Mouse (Mus musculus) spleen, embryonic (tissue): ENCODE measurements around the gene Tmem202.

Experiments used
- CTCF ChIA-PET: fragments of 350-600 bp; sonication (Branson Sonifier 250); formaldehyde crosslinking; loops from one replicate; lab custom pipeline; 2022; lab: Charles Lee

The Tmem202 gene

GRCm38 (mm10) chr9:59539441-59540137 is at the start of gene Tmem202, which contains the start of gene Hexa:
Gene Tmem202, minus strand, starts transcription at chr9:59539847.
Gene Hexa, plus strand, starts transcription at chr9:59539540.
- CTCF ChIA-PET, result no interaction called here

- CTCF ChIA-PET, result interaction anchor here (0.6 kb wide), 1 partner anchor 14 kb away, joined by 4 read pairs; no protein-coding TSS in a partner anchor
Observed at GRCm38 (mm10) chr9:59588710-59589671, 49.3 kb upstream of the Tmem202 start.

GRCm38 (mm10) chr9:59588252-59588651 is 48.6 kb upstream of the Tmem202 start:
- CTCF ChIA-PET, result no interaction called here

- CTCF ChIA-PET, result no interaction called here
Observed at GRCm38 (mm10) chr9:59584871-59585308, 45.2 kb upstream of the Tmem202 start.

- CTCF ChIA-PET, result interaction anchor here (0.6 kb wide), 1 partner anchor 31 kb away, joined by 10 read pairs; no protein-coding TSS in a partner anchor
Observed at GRCm38 (mm10) chr9:59578505-59578867, 38.8 kb upstream of the Tmem202 start.

GRCm38 (mm10) chr9:59577844-59578504 is 38.3 kb upstream of the Tmem202 start, which contains the start of gene Celf6:
Gene Celf6, plus strand, starts transcription at chr9:59577917.
- CTCF ChIA-PET, result interaction anchor here (0.6 kb wide), 1 partner anchor 31 kb away, joined by 10 read pairs; no protein-coding TSS in a partner anchor

- CTCF ChIA-PET, result no interaction called here
Observed at GRCm38 (mm10) chr9:59577401-59577800, 37.8 kb upstream of the Tmem202 start.

- CTCF ChIA-PET, result no interaction called here
Observed at GRCm38 (mm10) chr9:59571852-59572251, 32.2 kb upstream of the Tmem202 start.

- CTCF ChIA-PET, result interaction anchor here (0.6 kb wide), 2 partner anchors 52 to 673 kb away, joined by 3 read pairs; no protein-coding TSS in a partner anchor
Observed at GRCm38 (mm10) chr9:59567111-59567510, 27.5 kb upstream of the Tmem202 start.

- CTCF ChIA-PET, result interaction anchor here (0.9 kb wide), 1 partner anchor 8 kb away, joined by 3 read pairs; no protein-coding TSS in a partner anchor
Observed at GRCm38 (mm10) chr9:59565600-59565999, 26.0 kb upstream of the Tmem202 start.

GRCm38 (mm10) chr9:59553719-59554118 is 14.1 kb upstream of the Tmem202 start:
- CTCF ChIA-PET, result interaction anchor here (1.2 kb wide), 1 partner anchor 10 kb away, joined by 4 read pairs; no protein-coding TSS in a partner anchor

GRCm38 (mm10) chr9:59552610-59553009 is 13.0 kb upstream of the Tmem202 start:
- CTCF ChIA-PET, result interaction anchor here (1.2 kb wide), 1 partner anchor 9 kb away, joined by 4 read pairs; no protein-coding TSS in a partner anchor

GRCm38 (mm10) chr9:59551620-59552031 is 12.0 kb upstream of the Tmem202 start:
- CTCF ChIA-PET, result no interaction called here

GRCm38 (mm10) chr9:59551017-59551416 is 11.4 kb upstream of the Tmem202 start:
- CTCF ChIA-PET, result no interaction called here

GRCm38 (mm10) chr9:59550077-59550476 is 10.4 kb upstream of the Tmem202 start:
- CTCF ChIA-PET, result no interaction called here

GRCm38 (mm10) chr9:59548961-59549487 is 9.4 kb upstream of the Tmem202 start:
- CTCF ChIA-PET, result interaction anchor here (0.7 kb wide), 1 partner anchor 94 kb away, joined by 8 read pairs; no protein-coding TSS in a partner anchor

GRCm38 (mm10) chr9:59547869-59548268 is 8.2 kb upstream of the Tmem202 start:
- CTCF ChIA-PET, result no interaction called here

- CTCF ChIA-PET, result no interaction called here
Observed at GRCm38 (mm10) chr9:59544739-59545138, 5.1 kb upstream of the Tmem202 start.

- CTCF ChIA-PET, result no interaction called here
Observed at GRCm38 (mm10) chr9:59542766-59543324, 3.2 kb upstream of the Tmem202 start.

- CTCF ChIA-PET, result no interaction called here
Observed at GRCm38 (mm10) chr9:59541617-59542016, 2.0 kb upstream of the Tmem202 start.
